Mouse (Mus musculus) myocyte (in vitro differentiated cells): ENCODE measurements around the gene Chrm4.

Source experiments
- POLR2A ChIP-seq: IDR thresholded peaks from one replicate; pipeline ENCODE4 v1.6.1; 2011; ENCODE audit warnings: low read depth, mild to moderate bottlenecking, control low read depth, moderate library complexity; ENCODE audit not compliant: insufficient read length
- USF1 ChIP-seq: IDR thresholded peaks from one replicate; pipeline ENCODE4 v1.6.1; 2011; ENCODE audit warnings: low read depth, mild to moderate bottlenecking, control low read depth, moderate library complexity

DNA sequence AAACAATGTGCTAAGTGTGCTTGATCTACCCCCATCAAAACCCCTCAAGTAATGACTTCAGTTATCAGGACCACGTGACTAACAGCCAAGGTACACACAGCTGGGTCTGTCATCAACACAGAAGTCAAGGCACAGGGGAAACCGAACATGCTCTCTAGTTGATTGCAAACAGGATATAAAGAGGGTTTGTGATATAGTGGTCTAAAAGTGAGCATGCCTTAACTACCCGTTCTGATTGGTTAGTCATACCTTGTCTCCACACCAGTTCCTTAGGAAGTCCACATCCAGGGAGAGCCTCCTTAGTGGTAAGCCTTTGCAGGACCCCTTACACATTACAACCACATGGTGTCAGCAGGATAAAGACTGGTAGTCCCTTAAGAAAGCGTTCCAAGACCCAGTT lies 6.9 kb upstream of the Chrm4 start:
- TF ChIP-seq POLR2A (no peak), USF1 (no peak)
